Comparison of ENCODE assay signal across 22 mouse cellular contexts in the genomic region with DNA sequence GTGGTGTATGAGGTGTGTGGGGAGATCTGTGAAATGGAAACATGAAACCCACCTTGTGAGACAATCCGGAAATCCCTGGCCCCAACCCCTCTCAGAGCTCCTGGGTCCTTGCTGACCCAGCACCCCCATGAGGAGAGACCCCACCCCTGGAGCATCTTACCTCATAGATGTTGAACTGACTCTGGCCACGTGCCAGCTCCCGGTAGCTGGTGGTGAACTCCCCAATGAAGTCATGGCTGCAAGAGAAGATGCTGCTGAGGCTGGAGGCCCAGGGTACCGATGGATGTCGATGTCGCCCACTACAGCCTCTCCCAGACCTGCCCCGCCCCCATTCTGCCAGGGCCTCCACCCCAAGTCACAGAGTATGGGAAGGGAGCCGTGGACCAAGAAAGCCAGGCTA. TPM values are rescaled to one million over a fixed set of nuclear protein-coding genes. Genes with fewer than 3 reads are reported as not detected.
A peak's percentile ranks its signal among the peaks of the same experiment; 100 is the strongest.
DNase-seq lines count a peak whose midpoint lies in the region; ATAC-seq and TF ChIP-seq lines count a peak whose summit lies in the region.
"Had no signal": no experiment of that assay in that cellular context is flagged by ENCODE, and none has a peak within 500 bp of the region (broad histone marks: within the 10 kb centered on the region; RNA-seq: fewer than 3 reads in every experiment).

No protein-coding gene starts in this region.

- H3K27me3 ChIP-seq in G1E (ENCODE audit: insufficient read depth, low read length) = no peaks in the 10 kb centered on the region; the same call in 1 of the 2 replicates
- H3K27me3 ChIP-seq: embryonic facial prominence, embryonic 12.5 days; forebrain, embryonic 13.5 days; forebrain, embryonic 15.5 days; Patski had no signal

- no peak for ATAC-seq in G1E (ENCODE audit: extremely low read depth, insufficient number of reproducible peaks, low FRiP score, poor library complexity, severe bottlenecking)
- ATAC-seq: activated CD4-positive, CD25-positive, alpha-beta regulatory T cell, adult 4 months; forebrain, embryonic 13.5 days; forebrain, embryonic 15.5 days; forebrain, postnatal 0 days; Patski had no signal

- DNase-seq in left cerebral cortex, postnatal 4 days = peak; percentile 26
- DNase-seq in left cerebral cortex, adult 9 months (ENCODE audit: low spot score in 2 of 2) = no peak
- DNase-seq in thymus, postnatal 4 days = peak; percentile 37
- DNase-seq in thymus, postnatal 25 days = no peak
- no peak for DNase-seq in G1E (ENCODE audit: low spot score)
- DNase-seq in right cerebral cortex, postnatal 14 days = no peak
- DNase-seq in layer of hippocampus, adult 9-11 months = no peak
- DNase-seq: adrenal gland, adult 8-10 months; adrenal gland, postnatal 14 days; adrenal gland, postnatal 36 days; cerebellum, adult 11-12 months; cerebellum, adult 2 months; cerebellum, adult 9-10 months; cerebellum, postnatal 10 days; cerebellum, postnatal 25 days; forebrain, postnatal 0 days had no signal

- intact Hi-C loops in left cerebral cortex, postnatal 4 days (cut with DNase I) = loop anchor here (5.0 to 10.0 kb wide), 2 partner anchors 126 to 202 kb away; no protein-coding TSS in a partner anchor

- no peak for TF ChIP-seq CTCF in G1E (IDR thresholded peaks at IDR 0.05; ENCODE audit: low read depth, low read length)

- no peaks in the 10 kb centered on the region for H3K9me3 ChIP-seq in G1E (replicated peaks)
- H3K9me3 ChIP-seq: embryonic facial prominence, embryonic 10.5 days; embryonic facial prominence, embryonic 12.5 days; forebrain, embryonic 13.5 days; forebrain, embryonic 15.5 days had no signal

- peaks cover 62% of the 10 kb centered on the region for H3K4me1 ChIP-seq in G1E (ENCODE audit: insufficient read depth, low read depth, low read length)

- H3K4me3 ChIP-seq in G1E (ENCODE audit: low read depth, low read length) = peak overlapping the region; percentile 52; the same call in 1 of the 2 replicates
- H3K4me3 ChIP-seq: embryonic facial prominence, embryonic 10.5 days; embryonic facial prominence, embryonic 12.5 days; forebrain, embryonic 13.5 days; forebrain, embryonic 15.5 days had no signal

- peaks cover 24% of the 10 kb centered on the region for H3K36me3 ChIP-seq in G1E (replicated peaks)
- H3K36me3 ChIP-seq: embryonic facial prominence, embryonic 10.5 days; embryonic facial prominence, embryonic 12.5 days; forebrain, embryonic 15.5 days had no signal

RNA-seq across cellular contexts. Expression of a gene that starts 59.2 kb away (rescaled TPM):
- total RNA-seq in left cerebral cortex, postnatal 4 days (2021) = 1 to 10 TPM in 1 of 2 experiments, under 1 TPM in 1; 0.54 to 1.0 TPM
- 20.5 and 23.0 TPM in 2 replicates for total RNA-seq in G1E (2014; fragmentation: Nextera tagmentation)
- 67.8 and 72.8 TPM in 2 replicates for total RNA-seq in G1E (2017)
- 11.6 and 13.3 TPM in 2 replicates for polyA plus RNA-seq in G1E (2012)
- total RNA-seq: forebrain, postnatal 0 days had no signal
- polyA plus RNA-seq: activated CD4-positive, CD25-positive, alpha-beta regulatory T cell, adult 4 months; forebrain, embryonic 13.5 days; forebrain, postnatal 0 days had no signal

Comparison
In these comparisons a context has a peak if more than half of its experiments do, and no peak if none do; other contexts are left out.
1. DNase-seq: peak in left cerebral cortex, postnatal 4 days (single experiment) and thymus, postnatal 4 days (single experiment); none in left cerebral cortex, adult 9 months (0 of 2), thymus, postnatal 25 days (single experiment), G1E (single experiment), right cerebral cortex, postnatal 14 days (single experiment) and layer of hippocampus, adult 9-11 months (single experiment).
2. RNA of a gene that starts 59.2 kb away (total RNA-seq): 20.5 to 72.8 TPM in G1E; 0.54 to 1.0 TPM in left cerebral cortex, postnatal 4 days; every median in the first group is over 10 times any median in the second.